ENCODE assay signal across 8 mouse cellular contexts in the genomic region with DNA sequence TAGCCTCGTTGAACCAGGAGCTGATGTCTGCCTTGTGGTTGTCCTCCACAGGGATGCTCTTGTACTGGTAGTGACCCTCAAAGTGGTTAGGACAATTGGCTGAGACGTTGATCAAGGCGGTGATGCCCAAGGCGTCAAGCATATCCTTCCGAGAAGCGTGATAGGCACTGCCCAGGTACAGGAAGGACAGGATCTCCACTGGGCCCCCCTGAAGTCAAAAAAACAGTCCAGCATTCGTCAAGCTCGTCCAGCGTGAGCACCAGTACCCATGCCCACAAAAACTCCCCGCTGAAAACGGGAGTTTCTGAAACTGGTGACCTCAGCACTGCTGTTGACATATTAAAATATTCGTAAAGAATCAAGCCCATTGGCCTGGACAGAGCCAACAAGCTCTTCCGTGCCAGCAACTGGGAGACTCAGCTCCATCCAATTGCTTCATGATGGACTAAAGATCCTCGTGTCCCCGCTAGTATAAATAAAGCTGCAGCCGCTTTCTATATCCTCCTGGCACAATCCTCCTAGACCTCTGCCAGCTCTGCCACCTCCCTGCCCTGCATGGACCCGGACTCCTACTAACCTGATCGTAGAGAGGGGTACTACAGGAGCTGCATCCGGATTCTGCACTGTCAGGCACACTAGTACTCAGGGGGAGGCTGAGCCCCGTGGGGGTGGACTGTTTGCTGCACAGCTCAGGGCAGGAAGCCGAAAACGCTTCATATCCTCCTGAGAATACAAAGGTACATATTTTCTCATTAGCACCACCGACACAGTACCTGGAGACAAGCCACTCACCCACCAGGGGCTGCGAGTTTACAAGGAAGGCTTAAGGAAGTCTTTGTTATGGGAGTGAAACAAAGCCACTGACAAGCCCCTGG. TPM values are rescaled to one million over a fixed set of nuclear protein-coding genes. Genes with fewer than 3 reads are reported as not detected.
A peak's percentile ranks its signal among the peaks of the same experiment; 100 is the strongest.
DNase-seq lines count a peak whose midpoint lies in the region; ATAC-seq lines count a peak whose summit lies in the region.

No protein-coding gene starts in this region.

- no peaks in the 10 kb centered on the region for H3K9me3 ChIP-seq in forebrain, embryonic 13.5 days (replicated peaks)
- no peaks in the 10 kb centered on the region for H3K9me3 ChIP-seq in hindbrain, embryonic 10.5 days
- H3K9me3 ChIP-seq in midbrain, embryonic 10.5 days (replicated peaks) = no peaks in the 10 kb centered on the region

- H3K27me3 ChIP-seq in forebrain, embryonic 13.5 days = no peaks in the 10 kb centered on the region
- H3K27me3 ChIP-seq in hindbrain, embryonic 10.5 days (ENCODE audit: insufficient read depth, poor library complexity, severe bottlenecking) = peaks cover 15% of the 10 kb centered on the region; the same call in 1 of the 2 replicates
- H3K27me3 ChIP-seq in midbrain, embryonic 10.5 days (ENCODE audit: low read depth, poor library complexity, severe bottlenecking) = peaks cover 17% of the 10 kb centered on the region; the same call in 1 of the 2 replicates
- H3K27me3 ChIP-seq in splenic B cell, adult 2 months (ENCODE audit: control insufficient read depth, insufficient read depth, low read length, poor library complexity, severe bottlenecking) = no peaks in the 10 kb centered on the region

- ATAC-seq in forebrain, embryonic 13.5 days = no peak

- peak; percentile 71 for DNase-seq in adrenal gland, adult 2 months
- no peak for DNase-seq in adrenal gland, postnatal 4 days (ENCODE audit: low spot score in 2 of 2)
- peak; percentile 27 for DNase-seq in c-Kit-positive CD71-positive TER-119-positive erythroid progenitor cells, embryonic 14.5 days (ENCODE audit: low spot score)
- DNase-seq in hindbrain, embryonic 10.5 days (ENCODE audit: low spot score) = no peak
- DNase-seq in left cerebral cortex, postnatal 4 days = peak; percentile 51
- DNase-seq in midbrain, embryonic 10.5 days (ENCODE audit: low spot score) = peak; percentile 18
- peak; percentile 69 for DNase-seq in splenic B cell, adult 2 months (ENCODE audit: low read depth, low spot score)

- 17% methylated on average over 24 of the region's 24 CpGs for WGBS in forebrain, embryonic 13.5 days
- WGBS in hindbrain, embryonic 10.5 days = 26% methylated on average over 24 of the region's 24 CpGs
- WGBS in midbrain, embryonic 10.5 days = 29% methylated on average over 24 of the region's 24 CpGs

- H3K4me1 ChIP-seq in forebrain, embryonic 13.5 days = peaks cover 51% of the 10 kb centered on the region
- H3K4me1 ChIP-seq in hindbrain, embryonic 10.5 days (replicated peaks) = peaks cover 63% of the 10 kb centered on the region
- peaks cover 65% of the 10 kb centered on the region for H3K4me1 ChIP-seq in midbrain, embryonic 10.5 days

- peaks cover 14% of the 10 kb centered on the region for H3K36me3 ChIP-seq in forebrain, embryonic 13.5 days (ENCODE audit: poor library complexity, severe bottlenecking)
- H3K36me3 ChIP-seq in hindbrain, embryonic 10.5 days = peaks cover 20% of the 10 kb centered on the region
- H3K36me3 ChIP-seq in midbrain, embryonic 10.5 days = peaks cover 21% of the 10 kb centered on the region
- H3K36me3 ChIP-seq in splenic B cell, adult 2 months (ENCODE audit: control insufficient read depth, insufficient read depth, low read length, poor library complexity, severe bottlenecking) = no peaks in the 10 kb centered on the region

- H3K4me2 ChIP-seq in forebrain, embryonic 13.5 days = peak overlapping the region; percentile 89

- peak overlapping the region; percentile 98 for H3K27ac ChIP-seq in forebrain, embryonic 13.5 days
- peak overlapping the region; percentile 98 for H3K27ac ChIP-seq in hindbrain, embryonic 10.5 days
- H3K27ac ChIP-seq in midbrain, embryonic 10.5 days (replicated peaks) = peak overlapping the region; percentile 99

- intact Hi-C loops in left cerebral cortex, postnatal 4 days (cut with DNase I) = loop anchor here (5.0 kb wide), 1 partner anchor 40 kb away; no protein-coding TSS in a partner anchor

- H3K4me3 ChIP-seq in forebrain, embryonic 13.5 days = peak overlapping the region; percentile 83
- H3K4me3 ChIP-seq in hindbrain, embryonic 10.5 days = peak overlapping the region; percentile 82
- H3K4me3 ChIP-seq in midbrain, embryonic 10.5 days = peak overlapping the region; percentile 83

- peak overlapping the region; percentile 98 for H3K9ac ChIP-seq in forebrain, embryonic 13.5 days

RNA-seq across cellular contexts. Expression of gene Ergic1, which starts 54.1 kb away (rescaled TPM):
- total RNA-seq in adrenal gland, adult 2 months (2021) = 100 to 1,000 TPM; 166 to 170 TPM
- polyA plus RNA-seq in adrenal gland, adult 2 months (2012; rRNA removed) = 132 and 156 TPM in 2 replicates
- total RNA-seq in adrenal gland, postnatal 4 days (2021) = 100 to 1,000 TPM; 158 to 164 TPM
- 95.9 and 109 TPM in 2 replicates for polyA plus RNA-seq in forebrain, embryonic 13.5 days (2015; fragmentation: Nextera tagmentation; extraction: Ambion mirVana)
- polyA plus RNA-seq in hindbrain, embryonic 10.5 days (2016; fragmentation: Nextera tagmentation; extraction: Ambion mirVana) = 97.7 and 103 TPM in 2 replicates
- total RNA-seq in left cerebral cortex, postnatal 4 days (2021) = 100 to 1,000 TPM; 180 to 193 TPM
- 104 and 113 TPM in 2 replicates for polyA plus RNA-seq in midbrain, embryonic 10.5 days (2016; fragmentation: Nextera tagmentation; extraction: Ambion mirVana)

RNA-seq across cellular contexts. Expression of gene Dusp1, which starts 54.7 kb away (rescaled TPM):
- 10 to 100 TPM; 33.5 to 67.7 TPM for total RNA-seq in adrenal gland, adult 2 months (2021)
- 80.9 and 86.9 TPM in 2 replicates for polyA plus RNA-seq in adrenal gland, adult 2 months (2012; rRNA removed)
- 10 to 100 TPM; 43.8 to 46.4 TPM for total RNA-seq in adrenal gland, postnatal 4 days (2021)
- polyA plus RNA-seq in forebrain, embryonic 13.5 days (2015; fragmentation: Nextera tagmentation; extraction: Ambion mirVana) = 39.4 and 40.2 TPM in 2 replicates
- polyA plus RNA-seq in hindbrain, embryonic 10.5 days (2016; fragmentation: Nextera tagmentation; extraction: Ambion mirVana) = 26.8 and 36.8 TPM in 2 replicates
- 10 to 100 TPM; 17.2 to 18.9 TPM for total RNA-seq in left cerebral cortex, postnatal 4 days (2021)
- 21.7 and 28.8 TPM in 2 replicates for polyA plus RNA-seq in midbrain, embryonic 10.5 days (2016; fragmentation: Nextera tagmentation; extraction: Ambion mirVana)

Comparison
In these comparisons a context has a peak if more than half of its experiments do, and no peak if none do; other contexts are left out.
1. DNase-seq: peak in adrenal gland, adult 2 months (single experiment), c-Kit-positive CD71-positive TER-119-positive erythroid progenitor cells, embryonic 14.5 days (single experiment), left cerebral cortex, postnatal 4 days (single experiment), midbrain, embryonic 10.5 days (single experiment) and splenic B cell, adult 2 months (single experiment); none in adrenal gland, postnatal 4 days (0 of 2) and hindbrain, embryonic 10.5 days (single experiment).
2. Peak in every context shown above with its lines, with median percentiles within 50 percentile points of each other: H3K27ac ChIP-seq and H3K4me3 ChIP-seq.